ENCODE assay signal across 9 mouse cellular contexts in genomic region chr6:119709552-119709951, GRCm38 (mm10).
DNase-seq lines count a peak whose midpoint lies in the region; ATAC-seq lines count a peak whose summit lies in the region.
"Had no signal": no experiment of that assay in that cellular context is flagged by ENCODE, and none has a peak within 500 bp of the region (broad histone marks: within the 10 kb centered on the region; RNA-seq: fewer than 3 reads in every experiment).

No protein-coding gene starts in this region.

- no peaks in the 10 kb centered on the region for H3K4me1 ChIP-seq in hindbrain, embryonic 14.5 days (replicated peaks; ENCODE audit: control insufficient read depth, insufficient read depth, low read length)
- no peaks in the 10 kb centered on the region for H3K4me1 ChIP-seq in hindbrain, embryonic 10.5 days (replicated peaks)
- H3K4me1 ChIP-seq: embryonic facial prominence, embryonic 15.5 days had no signal

- no peaks in the 10 kb centered on the region for H3K27me3 ChIP-seq in hindbrain, embryonic 14.5 days (ENCODE audit: control insufficient read depth, insufficient read depth, low read length)
- H3K27me3 ChIP-seq in hindbrain, embryonic 10.5 days (ENCODE audit: insufficient read depth, poor library complexity, severe bottlenecking) = no peaks in the 10 kb centered on the region
- H3K27me3 ChIP-seq: embryonic facial prominence, embryonic 15.5 days had no signal

- H3K27ac ChIP-seq in hindbrain, embryonic 14.5 days = no peak overlapping the region
- H3K27ac ChIP-seq in hindbrain, embryonic 10.5 days = no peak overlapping the region
- H3K27ac ChIP-seq: embryonic facial prominence, embryonic 15.5 days had no signal

- DNase-seq in hindbrain, embryonic 14.5 days (ENCODE audit: low spot score) = peak; percentile 37
- no peak for DNase-seq in hindbrain, embryonic 10.5 days (ENCODE audit: low spot score)
- peak; percentile 9 for DNase-seq in urinary bladder, postnatal 14 days (ENCODE audit: low spot score)
- no peak for DNase-seq in urinary bladder, adult 2 months (ENCODE audit: low spot score)
- peak; percentile 19 to 31 for DNase-seq in kidney, postnatal 4 days
- no peak for DNase-seq in right cerebral cortex, postnatal 4 days
- no peak for DNase-seq in left cerebral cortex, adult 8-10 months (ENCODE audit: low spot score in 2 of 2)

- peaks cover 22% of the 10 kb centered on the region; the same call in 1 of the 2 replicates for H3K36me3 ChIP-seq in hindbrain, embryonic 14.5 days (replicated peaks; ENCODE audit: control insufficient read depth, insufficient read depth)
- H3K36me3 ChIP-seq in hindbrain, embryonic 10.5 days = peaks cover 8% of the 10 kb centered on the region; the same call in 1 of the 2 replicates
- H3K36me3 ChIP-seq: embryonic facial prominence, embryonic 15.5 days had no signal

- H3K9ac ChIP-seq in hindbrain, embryonic 14.5 days = no peak overlapping the region
- H3K9ac ChIP-seq: embryonic facial prominence, embryonic 15.5 days had no signal

- H3K4me3 ChIP-seq in hindbrain, embryonic 14.5 days (replicated peaks; ENCODE audit: low read length) = no peak overlapping the region
- no peak overlapping the region for H3K4me3 ChIP-seq in hindbrain, embryonic 10.5 days
- H3K4me3 ChIP-seq: embryonic facial prominence, embryonic 15.5 days had no signal

- H3K9me3 ChIP-seq in hindbrain, embryonic 14.5 days (ENCODE audit: control insufficient read depth, low read length) = no peaks in the 10 kb centered on the region
- no peaks in the 10 kb centered on the region for H3K9me3 ChIP-seq in hindbrain, embryonic 10.5 days
- H3K9me3 ChIP-seq: embryonic facial prominence, embryonic 15.5 days had no signal

- no peak overlapping the region for H3K4me2 ChIP-seq in hindbrain, embryonic 14.5 days (replicated peaks)
- H3K4me2 ChIP-seq: embryonic facial prominence, embryonic 15.5 days had no signal

- ATAC-seq in hindbrain, embryonic 14.5 days (ENCODE audit: low FRiP score) = no peak
- ATAC-seq in frontal cortex, adult (ENCODE audit: low TSS enrichment) = no peak

Comparison
In these comparisons a context has a peak if more than half of its experiments do, and no peak if none do; other contexts are left out.
1. DNase-seq: peak in hindbrain, embryonic 14.5 days (single experiment), urinary bladder, postnatal 14 days (single experiment) and kidney, postnatal 4 days (2 of 2); none in hindbrain, embryonic 10.5 days (single experiment), urinary bladder, adult 2 months (single experiment), right cerebral cortex, postnatal 4 days (single experiment) and left cerebral cortex, adult 8-10 months (0 of 2).